In genomic region chr10:117277779-117278178, GRCm38 (mm10) we compare ENCODE assay signal across 29 mouse cellular contexts. TPM values are rescaled to one million over a fixed set of nuclear protein-coding genes. Genes with fewer than 3 reads are reported as not detected.
DNase-seq lines count a peak whose midpoint lies in the region; ATAC-seq and TF ChIP-seq lines count a peak whose summit lies in the region.
"Not testable (repeated sequence)": the region's sequence is repeated elsewhere in the genome, so short reads cannot be mapped to it uniquely, and the experiment has no call there.
"Had no signal": no experiment of that assay in that cellular context is flagged by ENCODE, and none has a peak within 500 bp of the region (broad histone marks: within the 10 kb centered on the region; RNA-seq: fewer than 3 reads in every experiment).

No protein-coding gene starts in this region.

- H3K27me3 ChIP-seq in hindbrain, postnatal 0 days (ENCODE audit: insufficient read depth, low read length); midbrain, postnatal 0 days (ENCODE audit: insufficient read depth, low read length): not testable (repeated sequence)

- TF ChIP-seq CTCF in bone marrow macrophage, adult 2 months (IDR thresholded peaks at IDR 0.05; ENCODE audit: low read depth, low read length); hindbrain, postnatal 0 days (IDR thresholded peaks at IDR 0.05; ENCODE audit: low read depth); lung, adult 2 months (IDR thresholded peaks at IDR 0.05; ENCODE audit: insufficient read depth, low read length): not testable (repeated sequence)
- TF ChIP-seq CTCF in midbrain, postnatal 0 days (IDR thresholded peaks at IDR 0.05): peak; percentile 42

- not testable (repeated sequence) for H3K9me3 ChIP-seq in hindbrain, postnatal 0 days (ENCODE audit: low read length); midbrain, postnatal 0 days (ENCODE audit: low read length)

- peaks cover 11% of the 10 kb centered on the region for H3K4me1 ChIP-seq in bone marrow macrophage, adult 2 months (ENCODE audit: control insufficient read depth, insufficient read depth, low read length)
- H3K4me1 ChIP-seq in hindbrain, postnatal 0 days (ENCODE audit: insufficient read depth, low read length); lung, adult 2 months (ENCODE audit: control insufficient read depth, insufficient read depth, low read length); midbrain, postnatal 0 days (ENCODE audit: insufficient read depth, low read length): not testable (repeated sequence)

- TF ChIP-seq POLR2A in bone marrow macrophage, adult 2 months (IDR thresholded peaks at IDR 0.05; ENCODE audit: borderline replicate concordance, low read depth, low read length): not testable (repeated sequence)
- TF ChIP-seq POLR2A in lung, adult 2 months (IDR thresholded peaks at IDR 0.05; ENCODE audit: borderline replicate concordance, extremely low read depth, low read depth, low read length): peak; percentile 29; the same call in 1 of the 2 replicates

- peak overlapping the region; percentile 72 for H3K27ac ChIP-seq in bone marrow macrophage, adult 2 months (ENCODE audit: insufficient read depth, low read depth, low read length)
- not testable (repeated sequence) for H3K27ac ChIP-seq in hindbrain, postnatal 0 days; midbrain, postnatal 0 days (ENCODE audit: low read depth, low read length)

- not testable (repeated sequence) for H3K9ac ChIP-seq in hindbrain, postnatal 0 days (replicated peaks; ENCODE audit: low read length); midbrain, postnatal 0 days (replicated peaks; ENCODE audit: low read length, poor library complexity, severe bottlenecking)

- H3K36me3 ChIP-seq in hindbrain, postnatal 0 days (ENCODE audit: insufficient read depth, low read length); midbrain, postnatal 0 days (ENCODE audit: insufficient read depth, low read length): not testable (repeated sequence)

- H3K4me3 ChIP-seq in bone marrow macrophage, adult 2 months (ENCODE audit: insufficient read depth, low read length); hindbrain, postnatal 0 days (ENCODE audit: low read length); lung, adult 2 months (replicated peaks; ENCODE audit: extremely low read depth, low read depth, low read length); midbrain, postnatal 0 days (ENCODE audit: low read depth, low read length): not testable (repeated sequence)

- not testable (repeated sequence) for H3K4me2 ChIP-seq in hindbrain, postnatal 0 days (ENCODE audit: low read depth, low read length); midbrain, postnatal 0 days (ENCODE audit: low read depth, low read length, poor library complexity, severe bottlenecking)

- not testable (repeated sequence) for ATAC-seq in hindbrain, postnatal 0 days; midbrain, postnatal 0 days (ENCODE audit: low FRiP score)

- DNase-seq in heart, adult 11 months: peak; percentile 93
- peak; percentile 5 for DNase-seq in hindbrain, postnatal 0 days (ENCODE audit: low spot score)
- peak; percentile 6 to 10 for DNase-seq in layer of hippocampus, postnatal 14 days (ENCODE audit: low spot score in 2 of 2)
- not testable (repeated sequence) for DNase-seq in lung, adult 2 months; midbrain, postnatal 0 days (ENCODE audit: low spot score)

- 78% methylated on average over 9 of the region's 9 CpGs for WGBS in hindbrain, postnatal 0 days
- 65% methylated on average over 9 of the region's 9 CpGs for WGBS in lung, adult 2 months
- WGBS in midbrain, postnatal 0 days: 81% methylated on average over 9 of the region's 9 CpGs

RNA-seq across cellular contexts. Expression of gene Lyz2, which starts 4.3 kb away (rescaled TPM):
- polyA plus RNA-seq in bone marrow macrophage, adult 2 months (2012; ENCODE audit: insufficient read depth, insufficient read length, missing spikeins): 36,853 and 37,625 TPM in 2 replicates
- 7.5 and 12.7 TPM in 2 replicates for total RNA-seq in hindbrain, postnatal 0 days (2014; rRNA removed)
- 25.6 and 26.1 TPM in 2 replicates for polyA plus RNA-seq in hindbrain, postnatal 0 days (2015; fragmentation: Nextera tagmentation; extraction: Ambion mirVana)
- total RNA-seq in layer of hippocampus, postnatal 14 days (2021): 1 to 10 TPM; 7.3 to 7.9 TPM
- 3,937 and 4,776 TPM in 2 replicates for polyA plus RNA-seq in lung, adult 2 months (2012; rRNA removed)
- total RNA-seq in midbrain, postnatal 0 days (2014; rRNA removed): 9.7 and 13.0 TPM in 2 replicates
- polyA plus RNA-seq in midbrain, postnatal 0 days (2015; fragmentation: Nextera tagmentation; extraction: Ambion mirVana): 23.8 and 26.8 TPM in 2 replicates
- total RNA-seq: MEL had no signal

RNA-seq across cellular contexts. Expression of gene Lyz1, which starts 14.9 kb away (rescaled TPM):
- 90.7 and 94.4 TPM in 2 replicates for polyA plus RNA-seq in bone marrow macrophage, adult 2 months (2012; ENCODE audit: insufficient read depth, insufficient read length, missing spikeins)
- total RNA-seq in hindbrain, postnatal 0 days (2014; rRNA removed): 0.68 TPM in 1 of 2 replicates, not detected in the other
- polyA plus RNA-seq in hindbrain, postnatal 0 days (2015; fragmentation: Nextera tagmentation; extraction: Ambion mirVana): 0.14 TPM in 1 of 2 replicates, not detected in the other
- total RNA-seq in layer of hippocampus, postnatal 14 days (2021): under 1 TPM; 0.72 to 0.88 TPM
- 304 and 343 TPM in 2 replicates for polyA plus RNA-seq in lung, adult 2 months (2012; rRNA removed)
- not detected in 2 replicates for total RNA-seq in midbrain, postnatal 0 days (2014; rRNA removed)
- polyA plus RNA-seq in midbrain, postnatal 0 days (2015; fragmentation: Nextera tagmentation; extraction: Ambion mirVana): 0.17 TPM in 1 of 2 replicates, not detected in the other
- total RNA-seq: common myeloid progenitor, adult 5-6 weeks; MEL had no signal
- polyA plus RNA-seq: C2C12; CD4-positive, CD25-positive, alpha-beta regulatory T cell, adult 4 months; embryonic facial prominence, embryonic 12.5 days; forebrain, embryonic 12.5 days; forebrain, embryonic 15.5 days; hindbrain, embryonic 11.5 days; hindbrain, embryonic 14.5 days had no signal

RNA-seq across cellular contexts. Expression of gene 9530003J23Rik, which starts 39.3 kb away (rescaled TPM):
- polyA plus RNA-seq in bone marrow macrophage, adult 2 months (2012; ENCODE audit: insufficient read depth, insufficient read length, missing spikeins): not detected in 2 replicates
- total RNA-seq in hindbrain, postnatal 0 days (2014; rRNA removed): not detected in 2 replicates
- polyA plus RNA-seq in hindbrain, postnatal 0 days (2015; fragmentation: Nextera tagmentation; extraction: Ambion mirVana): not detected in 2 replicates
- total RNA-seq in layer of hippocampus, postnatal 14 days (2021): not detected
- polyA plus RNA-seq in lung, adult 2 months (2012; rRNA removed): 0.14 and 0.27 TPM in 2 replicates
- total RNA-seq in midbrain, postnatal 0 days (2014; rRNA removed): not detected in 2 replicates
- polyA plus RNA-seq in midbrain, postnatal 0 days (2015; fragmentation: Nextera tagmentation; extraction: Ambion mirVana): 0.22 and 0.26 TPM in 2 replicates
- total RNA-seq: adrenal gland, adult 8-10 months; adrenal gland, postnatal 25 days; common myeloid progenitor, adult 5-6 weeks; gastrocnemius, adult 18-20 months; gastrocnemius, postnatal 10 days; gastrocnemius, postnatal 36 days; granulocyte monocyte progenitor cell, adult 5-6 weeks; heart, adult 8-10 months; heart, postnatal 14 days; heart, postnatal 4 days; MEL had no signal
- polyA plus RNA-seq: CD4-positive, CD25-positive, alpha-beta regulatory T cell, adult 4 months; cerebellum, adult 2 months; embryonic facial prominence, embryonic 12.5 days; embryonic facial prominence, embryonic 15.5 days; forebrain, embryonic 12.5 days; forebrain, embryonic 15.5 days; heart, embryonic 11.5 days; heart, embryonic 16.5 days; hindbrain, embryonic 11.5 days; hindbrain, embryonic 14.5 days; intestine, embryonic 14.5 days had no signal

RNA-seq across cellular contexts. Expression of gene Yeats4, which starts 53.5 kb away (rescaled TPM):
- polyA plus RNA-seq in bone marrow macrophage, adult 2 months (2012; ENCODE audit: insufficient read depth, insufficient read length, missing spikeins): 61.0 and 64.0 TPM in 2 replicates
- total RNA-seq in hindbrain, postnatal 0 days (2014; rRNA removed): 41.4 and 47.2 TPM in 2 replicates
- 83.4 and 85.4 TPM in 2 replicates for polyA plus RNA-seq in hindbrain, postnatal 0 days (2015; fragmentation: Nextera tagmentation; extraction: Ambion mirVana)
- total RNA-seq in layer of hippocampus, postnatal 14 days (2021): 10 to 100 TPM; 44.1 to 46.6 TPM
- polyA plus RNA-seq in lung, adult 2 months (2012; rRNA removed): 19.8 and 21.3 TPM in 2 replicates
- 79.0 and 90.4 TPM in 2 replicates for total RNA-seq in midbrain, postnatal 0 days (2014; rRNA removed)
- polyA plus RNA-seq in midbrain, postnatal 0 days (2015; fragmentation: Nextera tagmentation; extraction: Ambion mirVana): 104 and 107 TPM in 2 replicates

Comparison
In these comparisons a context has a peak if more than half of its experiments do, and no peak if none do; other contexts are left out.
1. RNA of gene Lyz2, which starts 4.3 kb away (polyA plus RNA-seq): 36,853 to 37,625 TPM in bone marrow macrophage, adult 2 months and 3,937 to 4,776 TPM in lung, adult 2 months; 25.6 to 26.1 TPM in hindbrain, postnatal 0 days and 23.8 to 26.8 TPM in midbrain, postnatal 0 days; every median in the first group is over 100 times any median in the second.
2. RNA of gene Lyz1, which starts 14.9 kb away (polyA plus RNA-seq): 304 to 343 TPM in lung, adult 2 months and 90.7 to 94.4 TPM in bone marrow macrophage, adult 2 months; 0.17 TPM in midbrain, postnatal 0 days and 0.14 TPM in hindbrain, postnatal 0 days; every median in the first group is over 10 times any median in the second.